ENCODE assay signal across 13 mouse cellular contexts in genomic region chr2:165786467-165786866, GRCm38 (mm10).
DNase-seq lines count a peak whose midpoint lies in the region; ATAC-seq and TF ChIP-seq lines count a peak whose summit lies in the region.
"Had no signal": no experiment of that assay in that cellular context is flagged by ENCODE, and none has a peak within 500 bp of the region (broad histone marks: within the 10 kb centered on the region; RNA-seq: fewer than 3 reads in every experiment).

No protein-coding gene starts in this region.

- peak; percentile 26 for TF ChIP-seq CTCF in heart, postnatal 0 days (IDR thresholded peaks at IDR 0.05; ENCODE audit: low read depth)
- TF ChIP-seq CTCF in lung, embryonic 14.5 days (IDR thresholded peaks at IDR 0.05; ENCODE audit: low read depth): peak; percentile 39

- 57% methylated on average over 1 of the region's 1 CpGs for WGBS in heart, postnatal 0 days
- WGBS in lung, embryonic 14.5 days: 88% methylated on average over 1 of the region's 1 CpGs

- H3K4me2 ChIP-seq in heart, postnatal 0 days (ENCODE audit: low read depth, low read length): no peak overlapping the region
- no peak overlapping the region for H3K4me2 ChIP-seq in lung, embryonic 14.5 days
- H3K4me2 ChIP-seq: limb, embryonic 12.5 days had no signal

- no peak overlapping the region for H3K9ac ChIP-seq in heart, postnatal 0 days (replicated peaks; ENCODE audit: low read depth, low read length)
- no peak overlapping the region for H3K9ac ChIP-seq in lung, embryonic 14.5 days
- H3K9ac ChIP-seq: limb, embryonic 12.5 days had no signal

- TF ChIP-seq EP300 in heart, postnatal 0 days (IDR thresholded peaks at IDR 0.05; ENCODE audit: low read depth): no peak

- peaks cover 5% of the 10 kb centered on the region; the same call in 1 of the 2 replicates for H3K4me1 ChIP-seq in heart, postnatal 0 days (ENCODE audit: control insufficient read depth, insufficient read depth)
- H3K4me1 ChIP-seq in lung, embryonic 14.5 days (ENCODE audit: insufficient read depth): no peaks in the 10 kb centered on the region

- no peaks in the 10 kb centered on the region for H3K9me3 ChIP-seq in heart, postnatal 0 days (replicated peaks; ENCODE audit: control insufficient read depth, low read length)
- H3K9me3 ChIP-seq in lung, embryonic 14.5 days (ENCODE audit: low read depth, low read length): no peaks in the 10 kb centered on the region
- H3K9me3 ChIP-seq: limb, embryonic 12.5 days had no signal

- ATAC-seq in heart, postnatal 0 days (ENCODE audit: insufficient read depth, low read depth): no peak
- ATAC-seq in lung, embryonic 14.5 days (ENCODE audit: insufficient read depth): no peak

- no peak overlapping the region for H3K27ac ChIP-seq in heart, postnatal 0 days (ENCODE audit: low read depth)
- H3K27ac ChIP-seq in lung, embryonic 14.5 days (ENCODE audit: low read depth): no peak overlapping the region
- H3K27ac ChIP-seq: limb, embryonic 12.5 days had no signal

- H3K27me3 ChIP-seq in heart, postnatal 0 days (ENCODE audit: control insufficient read depth, insufficient read depth, low read length): no peaks in the 10 kb centered on the region
- no peaks in the 10 kb centered on the region for H3K27me3 ChIP-seq in lung, embryonic 14.5 days (ENCODE audit: insufficient read depth, low read length)
- H3K27me3 ChIP-seq: limb, embryonic 12.5 days had no signal

- peaks cover 77% of the 10 kb centered on the region for H3K36me3 ChIP-seq in heart, postnatal 0 days (replicated peaks; ENCODE audit: control insufficient read depth, insufficient read depth, low read length)
- H3K36me3 ChIP-seq in lung, embryonic 14.5 days (ENCODE audit: insufficient read depth): peaks cover 92% of the 10 kb centered on the region

- H3K4me3 ChIP-seq in heart, postnatal 0 days (ENCODE audit: low read depth, low read length): no peak overlapping the region
- no peak overlapping the region for H3K4me3 ChIP-seq in lung, embryonic 14.5 days (ENCODE audit: low read depth, low read length)
- H3K4me3 ChIP-seq: limb, embryonic 12.5 days had no signal

- peak; percentile 19 for DNase-seq in heart, postnatal 0 days (ENCODE audit: low spot score)
- DNase-seq in heart, adult 11 months: no peak
- DNase-seq in lung, embryonic 14.5 days: peak; percentile 53
- DNase-seq in lung, postnatal 25 days (ENCODE audit: low spot score): no peak
- peak; percentile 48 for DNase-seq in NIH3T3 (ENCODE audit: low read depth)
- DNase-seq in retina, postnatal 1 day: peak; percentile 27
- no peak for DNase-seq in testis, postnatal 14 days (ENCODE audit: low spot score)
- DNase-seq: cerebellum, adult 11-12 months; kidney, postnatal 10 days; layer of hippocampus, postnatal 36 days; right cerebral cortex, postnatal 4 days; thymus, postnatal 14 days had no signal

Comparison
In these comparisons a context has a peak if more than half of its experiments do, and no peak if none do; other contexts are left out.
1. DNase-seq: peak in heart, postnatal 0 days (single experiment), lung, embryonic 14.5 days (single experiment), NIH3T3 (single experiment) and retina, postnatal 1 day (single experiment); none in heart, adult 11 months (single experiment), lung, postnatal 25 days (single experiment) and testis, postnatal 14 days (single experiment).